Mouse (Mus musculus): ENCODE results near the gene Hnrnpl.

Hnrnpl gene

DNA sequence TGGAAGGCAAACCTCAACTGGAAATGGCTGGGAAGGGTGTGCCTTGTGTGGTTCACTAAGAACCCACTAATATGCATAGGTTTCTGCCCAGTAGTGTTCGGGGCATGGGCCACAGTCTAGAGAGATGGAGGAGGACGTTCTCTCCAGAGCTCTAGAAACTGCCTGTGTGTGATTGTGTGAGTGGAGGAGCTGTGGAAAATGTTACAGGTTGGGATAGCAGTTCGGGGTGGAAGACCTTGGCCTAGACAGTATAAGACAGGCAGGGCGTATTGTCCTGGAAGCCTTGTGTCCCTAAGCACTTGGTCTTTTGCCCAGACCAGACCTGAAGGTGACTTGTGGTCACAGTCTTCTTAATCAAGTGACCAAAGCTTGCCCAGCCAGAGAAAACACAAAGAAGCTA, 4.1 kb downstream of the Hnrnpl start:
- DNase-seq (ENCODE audit: low read depth, low spot score): no peak

DNA sequence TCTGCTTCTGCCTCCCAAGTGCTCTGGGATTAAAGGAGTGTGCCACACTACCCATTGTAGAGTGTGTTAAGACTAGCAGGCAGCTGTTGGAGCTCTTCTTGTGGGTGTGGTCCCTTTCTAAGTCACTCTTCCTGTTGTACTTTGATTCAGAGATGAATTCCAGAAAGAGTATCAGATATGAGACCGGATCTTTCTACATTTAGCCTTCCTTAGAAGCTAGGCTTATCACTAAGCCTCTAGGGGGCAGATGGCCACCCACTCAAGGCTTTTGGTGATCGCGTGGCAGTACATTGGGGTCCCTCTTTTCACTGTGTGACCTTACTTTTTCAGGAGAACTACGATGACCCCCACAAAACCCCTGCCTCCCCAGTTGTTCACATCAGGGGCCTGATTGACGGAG, 4.6 kb downstream of the Hnrnpl start:
- no peak for DNase-seq (ENCODE audit: low read depth, low spot score)

DNA sequence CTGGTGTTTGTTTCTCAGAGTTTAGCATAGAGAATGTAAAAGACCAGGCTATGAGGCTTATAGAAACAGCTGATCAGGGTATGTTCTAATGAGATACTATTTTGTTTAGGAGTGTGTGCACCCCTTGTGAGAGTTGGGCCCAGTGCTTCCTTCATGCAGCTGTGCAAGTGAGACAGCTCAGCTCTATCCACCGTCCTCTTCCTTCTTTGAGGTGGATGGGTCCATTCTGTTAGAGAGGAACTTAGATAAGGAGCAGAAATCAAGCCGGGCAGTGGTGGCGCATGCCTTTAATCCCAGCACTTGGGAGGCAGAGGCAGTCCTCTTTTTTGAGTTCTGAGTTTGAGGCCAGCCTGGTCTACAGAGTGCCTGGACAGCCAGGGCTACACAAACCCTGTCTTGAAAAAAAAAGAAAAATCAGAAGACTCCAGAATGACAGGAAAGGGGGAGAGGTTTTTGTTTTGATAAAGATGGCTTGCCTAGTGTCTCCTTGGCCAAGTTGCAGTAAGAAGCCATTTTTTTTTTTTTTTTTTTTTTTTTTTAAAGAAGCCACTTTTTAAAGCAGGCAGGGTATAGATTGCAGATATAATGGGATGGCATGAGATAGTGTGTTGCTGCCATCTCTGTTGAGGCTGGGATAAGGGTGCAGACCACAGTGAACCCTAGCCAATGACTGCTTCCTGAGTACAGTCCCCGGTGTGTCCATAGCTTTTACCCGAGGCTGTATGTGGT, 6.1 kb downstream of the Hnrnpl start:
- no peak for DNase-seq (ENCODE audit: low read depth, low spot score)

DNA sequence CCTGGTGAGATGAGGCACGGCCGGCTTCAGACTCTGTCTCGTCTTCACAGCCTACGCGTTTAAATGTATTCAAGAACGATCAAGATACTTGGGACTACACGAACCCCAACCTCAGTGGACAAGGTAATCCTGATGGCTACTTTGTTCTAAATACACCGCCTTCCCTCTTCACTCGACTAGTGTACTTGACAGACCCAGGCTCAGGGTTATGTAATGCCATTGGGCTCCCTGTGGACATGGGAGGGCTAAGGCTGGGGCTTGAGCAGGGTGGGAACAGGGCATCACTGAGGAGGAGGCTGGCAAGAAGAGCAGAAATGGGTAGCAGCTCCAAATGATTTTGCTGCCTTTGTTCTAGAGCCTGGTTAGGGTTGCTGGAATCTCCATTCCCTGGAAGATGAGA, 6.9 kb downstream of the Hnrnpl start:
- no peak for DNase-seq (ENCODE audit: low read depth, low spot score)

DNA sequence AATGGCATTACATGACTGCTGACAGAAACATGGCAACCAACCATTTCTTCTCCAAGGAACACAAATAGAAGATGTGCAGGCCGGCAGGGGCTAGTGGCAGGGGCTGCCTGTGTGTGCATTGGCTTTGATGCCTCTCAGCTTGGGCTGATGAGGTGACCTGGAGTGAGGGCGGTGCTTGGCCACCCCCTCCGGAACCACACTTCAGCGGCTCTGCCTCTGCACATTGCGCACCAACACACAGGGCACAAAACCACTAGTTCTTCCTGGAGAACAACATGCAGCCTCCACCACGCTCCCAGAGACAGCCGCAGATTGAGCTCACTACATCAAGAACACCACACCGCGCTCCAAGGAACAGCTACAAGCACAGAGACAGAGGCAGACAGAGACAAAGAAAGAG, 7.9 kb downstream of the Hnrnpl start:
- DNase-seq (ENCODE audit: low read depth, low spot score): no peak

DNA sequence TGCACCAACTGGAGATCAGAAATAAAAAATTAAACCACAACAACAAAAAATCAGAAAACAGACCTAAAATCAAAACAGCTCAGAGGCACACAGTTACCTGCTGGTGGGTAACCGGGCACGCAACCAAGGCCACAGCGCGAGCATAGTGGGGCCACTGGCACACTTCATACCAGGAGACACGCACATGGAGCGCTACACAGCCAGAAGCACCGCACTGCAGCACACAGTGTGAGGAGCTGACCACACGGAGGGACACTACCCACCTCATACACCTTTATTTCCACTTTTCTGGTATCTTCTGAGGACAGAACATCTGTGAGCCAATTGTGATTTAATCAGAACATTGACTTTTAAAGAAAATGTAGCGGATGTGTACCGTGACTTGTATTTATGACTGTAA, 8.6 kb downstream of the Hnrnpl start:
- no peak for DNase-seq (ENCODE audit: low read depth, low spot score)

DNA sequence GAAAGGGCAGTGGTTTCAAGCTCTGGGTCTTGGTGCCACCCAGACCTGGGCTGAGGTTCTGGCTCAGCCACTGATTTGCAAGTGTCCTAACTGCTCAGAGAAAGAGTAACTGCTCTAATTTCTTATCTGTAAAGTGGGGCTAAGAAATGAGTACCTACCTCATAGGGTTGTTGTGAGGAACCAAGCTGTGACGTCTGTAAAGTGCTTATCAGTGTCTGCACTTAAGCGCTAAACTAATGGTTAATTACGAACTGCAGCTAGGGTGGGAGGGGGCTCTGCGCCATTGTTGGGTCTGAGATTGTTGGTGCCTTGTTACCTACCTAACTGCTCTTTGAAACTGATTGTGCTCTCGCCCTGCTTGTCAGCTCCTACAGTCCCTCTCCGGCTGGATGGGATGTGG, 9.2 kb downstream of the Hnrnpl start:
- DNase-seq (ENCODE audit: low read depth, low spot score): no peak

DNA sequence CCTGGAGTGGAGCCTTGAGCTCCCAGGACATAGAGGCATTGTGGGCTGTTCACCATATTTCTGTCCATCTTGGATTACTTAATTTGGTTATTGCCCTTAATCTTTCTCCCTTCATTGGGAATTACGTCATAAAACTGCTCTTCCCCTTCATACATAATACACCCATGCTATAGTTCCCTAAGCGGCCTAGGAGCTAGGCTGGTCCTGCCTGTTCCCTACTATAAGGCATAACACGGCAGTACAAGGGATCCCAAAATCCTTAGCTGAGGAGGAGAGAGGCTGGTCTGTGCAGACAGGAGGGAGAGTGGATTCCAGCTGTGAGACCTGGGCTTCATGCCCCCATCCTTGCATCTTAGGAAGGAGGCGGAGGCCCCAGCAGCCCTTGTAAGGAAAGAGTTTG, 9.6 kb downstream of the Hnrnpl start:
- no peak for DNase-seq (ENCODE audit: low read depth, low spot score)

DNA sequence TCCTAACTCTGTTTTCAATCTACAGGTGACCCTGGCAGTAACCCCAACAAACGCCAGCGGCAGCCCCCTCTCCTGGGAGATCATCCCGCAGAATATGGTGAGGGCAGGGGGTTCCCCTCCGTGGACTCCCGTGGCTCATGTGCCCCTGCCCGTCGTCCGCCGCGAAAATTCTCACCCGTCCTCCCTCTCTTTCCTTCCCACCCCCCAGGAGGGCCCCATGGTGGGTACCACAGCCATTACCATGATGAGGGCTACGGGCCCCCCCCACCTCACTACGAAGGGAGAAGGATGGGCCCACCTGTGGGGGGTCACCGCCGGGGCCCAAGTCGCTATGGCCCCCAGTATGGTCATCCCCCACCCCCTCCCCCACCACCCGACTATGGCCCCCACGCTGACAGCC, 10.1 kb downstream of the Hnrnpl start:
- no peak for DNase-seq (ENCODE audit: low read depth, low spot score)

DNA sequence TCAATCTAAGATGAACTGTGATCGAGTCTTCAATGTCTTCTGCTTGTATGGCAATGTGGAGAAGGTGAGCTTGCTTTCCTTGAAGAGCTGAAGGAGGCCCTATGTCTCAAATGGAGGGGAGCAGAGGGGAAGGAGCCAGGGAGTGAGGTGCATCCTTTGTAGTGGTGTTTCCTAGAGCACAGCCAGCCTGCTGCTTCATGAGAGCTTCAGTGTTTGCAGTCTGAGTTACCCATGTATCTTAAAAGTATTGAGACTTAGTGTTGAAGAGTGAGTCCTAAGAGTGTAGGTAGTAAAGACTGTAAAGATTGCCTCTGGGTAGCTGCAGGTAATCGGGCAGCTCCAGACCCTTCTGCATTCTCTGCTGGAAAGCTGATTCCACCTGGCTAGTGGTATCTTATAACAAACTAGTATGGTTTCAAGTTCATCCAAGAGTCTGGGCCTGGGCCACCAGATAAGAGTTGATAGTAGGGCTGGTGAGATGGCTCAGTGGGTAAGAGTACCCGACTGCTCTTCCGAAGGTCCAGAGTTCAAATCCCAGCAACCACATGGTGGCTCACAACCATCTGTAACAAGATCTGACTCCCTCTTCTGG, 10.6 kb downstream of the Hnrnpl start:
- no peak for DNase-seq (ENCODE audit: low read depth, low spot score)

DNA sequence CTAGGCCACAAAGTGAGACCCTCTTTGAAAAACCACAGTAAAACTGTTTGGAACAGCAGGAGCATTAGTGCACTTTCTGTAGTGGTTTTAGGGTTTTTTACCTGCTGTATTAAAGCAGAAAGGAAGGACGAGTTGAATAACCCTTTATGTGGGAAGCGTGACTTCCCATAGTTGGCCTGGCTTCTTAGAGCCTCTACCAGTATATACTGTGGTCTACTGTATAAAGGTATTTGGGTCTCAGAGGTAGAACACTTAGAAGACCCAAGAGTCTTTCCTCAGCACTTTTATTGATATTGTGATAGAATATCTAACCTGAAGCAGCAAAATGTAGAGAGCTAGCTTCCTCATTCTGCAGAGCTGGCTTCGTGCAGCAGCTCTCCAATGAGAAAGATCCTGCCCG, 11.2 kb downstream of the Hnrnpl start:
- no peak for DNase-seq (ENCODE audit: low read depth, low spot score)

DNA sequence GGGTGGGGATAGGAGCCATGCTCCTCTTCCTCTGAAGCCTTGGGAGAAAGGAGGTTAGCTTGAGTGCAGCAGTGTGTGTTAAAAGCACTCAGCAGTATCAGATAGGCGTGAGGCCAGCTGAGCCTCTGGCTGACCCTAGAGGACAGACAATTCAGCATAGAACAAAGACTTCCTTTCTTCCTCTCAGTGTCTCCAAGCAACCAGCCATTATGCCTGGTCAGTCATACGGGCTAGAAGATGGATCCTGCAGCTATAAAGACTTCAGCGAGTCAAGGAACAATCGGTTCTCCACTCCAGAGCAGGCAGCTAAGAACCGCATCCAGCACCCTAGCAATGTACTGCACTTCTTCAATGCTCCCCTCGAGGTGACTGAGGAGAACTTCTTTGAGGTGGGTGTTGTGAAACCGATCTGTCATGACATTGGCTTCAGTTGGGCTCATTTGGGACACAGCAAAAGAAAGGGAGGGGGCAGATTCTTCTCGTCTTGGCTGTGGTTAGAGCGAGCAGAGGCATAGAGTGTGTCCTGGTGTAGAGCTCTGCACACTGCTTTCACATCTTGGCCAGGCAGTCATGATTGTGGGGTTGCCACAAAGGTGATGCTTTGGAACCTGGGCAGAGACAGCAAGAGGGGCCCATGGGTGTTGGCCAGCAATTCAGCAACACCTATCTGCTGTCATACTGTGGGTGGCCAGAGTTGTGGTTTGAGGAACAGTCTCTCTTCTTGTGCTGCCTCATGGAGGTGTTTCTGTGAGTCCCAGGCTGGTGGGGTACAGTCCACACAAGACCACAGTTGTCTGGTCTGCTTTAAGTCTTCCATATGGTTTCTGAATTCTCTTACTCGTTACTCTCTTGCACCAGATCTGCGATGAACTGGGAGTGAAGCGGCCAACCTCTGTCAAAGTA, 12.3 kb downstream of the Hnrnpl start:
- no peak for DNase-seq (ENCODE audit: low read depth, low spot score)

DNA sequence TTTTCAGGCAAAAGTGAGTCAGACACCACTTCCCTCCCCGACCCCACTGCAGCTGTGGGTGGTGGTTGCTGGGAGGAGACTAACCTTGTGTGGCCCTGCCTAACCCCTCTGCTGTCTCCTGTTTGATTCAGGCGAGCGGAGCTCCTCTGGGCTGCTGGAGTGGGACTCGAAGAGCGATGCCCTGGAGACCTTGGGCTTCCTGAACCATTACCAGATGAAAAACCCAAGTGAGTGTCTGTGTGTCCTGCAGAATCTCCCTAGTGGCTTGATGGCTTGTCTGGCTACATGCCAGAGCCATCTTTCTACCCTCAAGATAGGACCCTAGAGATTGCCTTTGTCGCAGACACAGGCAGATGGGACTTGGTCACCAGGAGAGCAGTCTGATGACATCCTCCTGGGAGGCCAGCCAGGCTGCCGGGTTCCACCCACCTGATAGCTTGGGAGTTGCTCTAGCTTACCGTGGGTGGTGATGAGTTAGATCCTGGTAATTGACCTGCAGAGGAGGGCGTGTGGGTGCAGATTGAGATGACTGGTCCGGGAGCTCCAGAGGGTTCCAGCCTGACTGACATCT, 13.0 kb downstream of the Hnrnpl start:
- DNase-seq (ENCODE audit: low read depth, low spot score): no peak

DNA sequence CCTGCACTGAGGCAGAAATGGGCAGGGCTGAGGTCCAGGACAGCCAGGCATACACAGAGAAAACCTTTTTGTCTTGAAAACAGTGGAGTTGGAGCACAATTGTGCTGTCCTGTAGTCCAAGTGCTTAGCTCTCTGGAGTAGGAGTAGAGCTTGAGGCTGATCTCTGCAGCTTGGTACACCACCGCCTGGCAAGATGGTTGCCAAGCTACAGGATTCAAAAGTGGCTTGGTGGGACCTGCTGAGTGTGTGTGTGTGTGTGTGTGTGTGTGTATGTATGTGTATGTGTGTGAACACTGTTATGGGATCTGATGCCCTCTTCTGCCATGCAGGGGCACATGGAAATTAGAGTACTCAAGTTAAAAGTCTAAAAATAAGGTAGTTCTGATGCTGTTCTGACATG, 14.2 kb downstream of the Hnrnpl start:
- DNase-seq (ENCODE audit: low read depth, low spot score): no peak

DNA sequence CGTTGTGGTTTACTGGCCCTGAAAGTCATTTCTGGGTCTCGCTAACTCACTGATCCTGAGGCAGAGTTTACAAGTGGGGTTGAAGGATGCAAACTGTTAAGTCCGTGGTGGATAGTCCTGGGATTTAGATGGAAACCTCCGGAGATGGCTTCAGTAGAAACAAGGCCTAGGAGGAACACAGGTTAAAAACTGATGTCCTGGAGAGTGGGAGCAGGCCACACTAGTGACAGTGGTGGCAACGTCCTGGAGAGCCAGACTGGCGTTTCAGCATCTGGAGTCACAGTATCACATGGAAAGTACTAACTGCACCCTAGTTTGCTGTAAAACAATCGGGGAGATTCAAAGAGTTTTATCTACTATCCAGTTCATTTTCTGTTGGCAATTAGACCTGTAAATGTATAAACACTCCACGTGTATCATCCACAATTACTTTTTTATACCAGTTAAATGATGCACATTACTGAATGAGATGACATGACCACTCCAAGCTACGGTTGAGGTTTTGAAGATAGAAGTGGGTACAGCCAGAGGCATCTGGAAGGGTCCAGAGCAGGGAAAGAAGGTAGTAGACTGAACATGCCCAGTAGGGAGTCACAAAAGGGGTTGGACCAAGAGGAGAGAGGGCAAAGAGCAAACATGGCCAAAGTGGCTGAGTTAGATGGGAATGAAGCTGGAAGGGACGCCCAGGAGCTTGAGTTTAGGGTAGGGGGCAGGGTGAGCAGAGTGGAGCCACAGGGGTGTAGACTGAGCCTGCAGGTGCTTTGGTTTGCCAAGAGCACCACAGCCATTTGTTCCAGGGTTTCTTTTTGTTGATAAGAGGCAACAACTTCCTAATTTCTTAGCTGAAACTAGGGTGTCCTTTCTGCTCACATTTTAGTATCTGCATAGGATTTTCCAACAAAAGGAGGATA, 14.9 kb downstream of the Hnrnpl start:
- no peak for DNase-seq (ENCODE audit: low read depth, low spot score)

DNA sequence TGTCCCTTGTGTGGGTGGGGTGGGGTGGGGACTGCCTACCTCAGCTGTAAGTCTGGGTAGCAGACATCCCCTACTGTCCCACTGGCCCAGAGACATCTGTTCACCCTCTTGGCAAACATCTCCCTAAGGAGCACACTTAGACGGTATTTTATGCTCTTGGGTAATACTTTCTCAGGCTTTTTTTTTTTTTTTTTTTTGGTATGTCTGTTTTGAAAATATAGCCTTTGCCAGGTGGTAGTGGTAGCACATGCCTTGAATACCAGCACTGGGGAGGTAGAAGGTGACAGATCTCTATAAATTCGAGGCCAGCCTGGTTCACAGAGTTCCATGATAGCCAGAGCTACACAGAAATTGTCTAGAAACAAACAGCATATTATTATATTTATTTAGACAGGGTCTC, 15.6 kb downstream of the Hnrnpl start:
- no peak for DNase-seq (ENCODE audit: low read depth, low spot score)

DNA sequence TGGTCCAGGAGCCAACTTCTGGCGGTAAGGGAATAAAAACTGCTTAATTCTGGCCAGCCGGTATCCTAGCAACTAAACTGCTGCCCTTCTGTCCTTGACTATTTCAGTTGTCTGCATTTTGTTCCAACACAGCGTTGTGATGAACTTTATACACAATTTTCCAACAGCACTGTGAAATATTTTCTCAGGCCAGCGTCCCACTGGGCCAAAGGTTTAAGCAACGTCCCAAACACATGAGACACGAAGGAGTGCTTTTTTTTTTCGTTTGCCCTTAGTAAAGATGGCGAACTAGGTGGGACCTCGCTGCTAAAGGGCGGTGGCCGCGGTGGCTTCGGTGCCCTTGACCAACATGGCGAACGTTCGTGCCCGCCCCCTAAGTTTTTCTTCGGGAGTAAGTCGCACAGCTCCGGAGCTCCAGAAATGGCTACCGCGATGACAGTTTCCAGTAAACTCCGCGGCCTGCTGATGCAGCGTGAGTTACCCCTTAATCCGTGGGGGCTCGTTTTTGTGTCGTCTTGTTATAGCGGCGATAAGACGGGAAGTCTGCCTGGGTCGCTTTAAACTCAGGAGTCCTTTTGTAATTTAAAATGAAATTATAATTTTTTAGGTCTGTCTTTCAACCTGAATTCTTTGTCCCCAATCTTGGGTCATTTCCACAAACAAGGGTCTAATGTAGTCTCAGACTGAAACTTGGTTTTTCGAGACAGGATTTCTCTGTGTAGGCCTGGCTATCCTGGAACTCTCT, 16.8 kb downstream of the Hnrnpl start, which contains the start of gene Ech1:
Gene Ech1 (plus strand): TSS at position 277 of the 745 bp plus-strand sequence.
- peak; percentile 88 for DNase-seq (ENCODE audit: low read depth, low spot score)

DNA sequence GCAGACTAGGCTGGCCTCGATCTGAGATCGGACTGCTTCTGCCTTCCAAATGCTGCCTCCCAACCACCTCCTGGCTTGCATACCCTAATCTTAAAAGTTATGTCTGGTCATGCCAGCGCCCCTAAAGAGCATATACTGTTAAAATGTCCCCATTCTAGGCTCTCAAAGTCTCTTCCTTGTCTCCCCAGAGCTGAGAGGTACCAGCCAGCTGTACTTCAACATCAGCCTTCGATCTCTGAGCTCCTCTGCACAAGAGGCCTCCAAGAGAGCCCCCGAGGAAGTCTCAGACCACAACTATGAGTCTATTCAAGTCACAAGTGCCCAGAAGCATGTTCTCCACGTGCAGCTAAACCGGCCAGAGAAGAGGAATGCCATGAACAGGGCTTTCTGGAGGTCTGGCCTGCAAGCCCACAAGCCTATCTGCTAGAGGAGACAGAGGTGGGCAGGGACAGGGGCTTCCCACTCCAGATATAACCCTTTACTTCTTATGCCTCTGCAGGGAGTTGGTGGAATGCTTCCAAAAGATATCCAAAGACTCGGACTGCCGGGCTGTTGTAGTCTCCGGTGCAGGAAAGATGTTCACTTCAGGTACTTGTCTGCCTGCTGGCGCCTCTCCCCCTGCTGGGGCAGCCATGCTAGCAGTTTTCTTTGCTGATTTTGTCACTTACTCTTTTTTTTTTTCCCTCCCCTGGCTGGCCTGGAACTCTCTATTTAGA, 17.5 kb downstream of the Hnrnpl start:
- no peak for DNase-seq (ENCODE audit: low read depth, low spot score)

DNA sequence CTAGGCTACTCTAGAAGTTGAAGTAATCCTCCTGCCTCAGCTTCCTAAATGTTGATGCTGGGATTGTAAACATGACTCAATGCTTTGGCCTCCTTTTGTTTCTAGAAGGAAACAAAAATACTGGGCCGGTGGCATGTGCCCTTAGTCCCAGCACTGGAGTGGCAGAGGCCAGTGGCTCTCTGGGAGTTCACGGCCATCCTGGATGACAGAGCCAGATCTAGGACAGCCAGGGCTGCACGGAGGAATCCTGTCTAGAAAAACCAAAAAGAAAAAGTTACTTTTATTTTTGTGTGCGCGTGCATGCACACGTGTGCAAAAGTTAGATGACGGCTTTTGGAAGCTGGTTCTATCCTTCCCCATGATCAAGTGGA, 18.0 kb downstream of the Hnrnpl start:
- DNase-seq (ENCODE audit: low read depth, low spot score): no peak

DNA sequence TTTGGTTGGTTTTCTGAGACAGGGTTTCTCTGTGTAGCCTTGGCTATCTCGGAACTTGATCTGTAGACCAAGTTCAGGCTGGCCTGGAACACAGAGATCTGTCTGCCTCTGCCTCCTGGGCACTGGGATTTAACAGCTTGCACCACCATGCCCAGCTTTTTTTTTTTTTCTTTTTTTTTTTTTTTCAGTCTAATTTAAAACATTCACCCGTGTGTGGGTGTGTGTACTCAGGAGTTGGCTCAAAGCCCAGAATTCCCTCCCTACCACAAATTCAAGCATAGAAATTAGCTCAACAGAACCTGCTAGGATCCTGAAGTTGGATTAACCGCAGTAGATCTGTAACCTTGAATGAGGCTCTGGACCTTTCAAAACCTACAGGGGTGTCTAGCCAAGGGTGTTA, 19.0 kb downstream of the Hnrnpl start:
- DNase-seq (ENCODE audit: low read depth, low spot score): no peak

Data from WW6 (cell line).